Mouse (Mus musculus): ENCODE results near the gene Cd79a.

DNA sequence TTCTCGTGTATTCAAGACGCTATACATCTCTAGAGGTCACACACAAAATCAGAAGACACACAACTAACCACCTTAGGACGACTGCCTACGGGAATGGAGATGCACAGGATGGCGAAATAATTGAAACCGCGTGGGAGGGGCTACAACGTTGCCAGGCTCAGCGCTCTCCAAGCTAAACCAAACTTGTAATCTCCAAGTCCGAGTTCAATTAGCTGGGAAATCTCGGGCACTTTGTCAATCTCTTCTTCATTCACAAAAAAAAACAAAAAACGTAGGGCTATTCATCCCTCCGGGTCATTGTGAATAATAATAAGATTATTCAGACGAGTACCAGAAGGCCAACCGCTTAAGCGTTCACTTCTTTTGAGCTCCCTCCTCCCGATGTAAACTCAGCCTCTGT lies 28.1 kb upstream of the Cd79a start:
- TF ChIP-seq CTCF (conservative IDR thresholded peaks at IDR 0.05; ENCODE audit: insufficient read depth, insufficient read length, low read depth, low read length) = no peak
- TF ChIP-seq POLR2A (IDR thresholded peaks at IDR 0.05; ENCODE audit: low read depth, low read length) = no peak

All from kidney, adult 2 months (tissue).